Mouse (Mus musculus) layer of hippocampus, postnatal 25 days (tissue): ENCODE measurements around the gene Olfr1441. TPM values are rescaled to one million over a fixed set of nuclear protein-coding genes. Genes with fewer than 3 reads are reported as not detected.

Experiments used
- DNase-seq, 2 experiments: peaks; one replicate each; pipeline ENCODE4 v3.0.0; 2022; ENCODE audit warnings: mixed read lengths in 2 of 2, low spot score in 1 of 2; ENCODE audit errors: extremely low spot score in 1 of 2
- total RNA-seq, 2 experiments: library from RNA; stranded (reverse); gene quantifications; 2 replicates each; pipeline ENCODE4 v1.2.3; 2021

Gene Olfr1441
- not detected for total RNA-seq

- no peak for DNase-seq
Measured at GRCm38 (mm10) chr19:12417361-12417760, at the start of gene Olfr1441. TSS of gene Olfr1441 (plus strand) at chr19:12417433.

DNA sequence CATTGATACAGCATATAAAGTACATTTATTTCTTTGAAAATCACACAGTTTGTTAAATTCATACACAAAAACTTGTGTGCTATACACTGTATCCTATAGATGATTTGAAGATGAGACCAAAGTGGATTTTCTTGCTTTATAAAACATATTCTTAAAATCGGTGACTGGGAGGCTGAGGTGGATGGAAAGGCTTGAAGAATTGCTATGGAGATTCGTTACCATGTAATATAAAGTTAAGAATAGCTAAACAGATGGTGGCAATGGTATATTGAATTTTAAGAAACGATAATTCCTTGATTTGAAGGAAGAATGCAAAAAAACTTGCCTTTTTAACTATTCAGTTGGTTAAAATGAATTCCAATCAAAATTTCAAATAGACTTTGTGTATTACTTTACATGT lies 44.2 kb upstream of the Olfr1441 start:
- DNase-seq, result no peak

GRCm38 (mm10) chr19:12374465-12375025 lies 42.7 kb upstream of the Olfr1441 start:
- peak; percentile 40 to 42 for DNase-seq

DNA sequence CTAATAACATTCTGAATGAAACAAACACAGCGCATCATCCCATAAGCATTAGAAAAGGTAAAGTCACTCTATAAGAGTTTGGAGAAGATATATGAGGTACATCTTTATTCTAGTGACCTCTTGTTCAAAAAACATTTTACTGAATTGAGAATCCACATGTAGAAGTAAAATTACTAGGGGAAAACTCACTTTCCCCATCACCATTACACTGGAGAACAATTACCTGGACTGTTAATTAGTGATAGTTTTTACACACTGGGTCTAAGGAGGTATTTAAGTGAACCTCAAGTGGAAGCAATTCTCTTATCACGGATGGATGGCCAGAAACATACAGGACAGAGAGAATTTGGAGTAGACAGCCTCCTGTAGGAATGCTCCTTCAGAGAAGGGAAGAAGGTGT lies 30.3 kb upstream of the Olfr1441 start, which contains the start of gene Olfr1440:
Olfr1440 (plus strand) TSS at position 301 of the 400 bp plus-strand sequence.
- DNase-seq, result no peak

GRCm38 (mm10) chr19:12413737-12414136 lies 3.5 kb upstream of the Olfr1441 start:
- no peak for DNase-seq

- no peak for DNase-seq
Measured at GRCm38 (mm10) chr19:12418312-12418711, 1.1 kb downstream of the Olfr1441 start.

DNA sequence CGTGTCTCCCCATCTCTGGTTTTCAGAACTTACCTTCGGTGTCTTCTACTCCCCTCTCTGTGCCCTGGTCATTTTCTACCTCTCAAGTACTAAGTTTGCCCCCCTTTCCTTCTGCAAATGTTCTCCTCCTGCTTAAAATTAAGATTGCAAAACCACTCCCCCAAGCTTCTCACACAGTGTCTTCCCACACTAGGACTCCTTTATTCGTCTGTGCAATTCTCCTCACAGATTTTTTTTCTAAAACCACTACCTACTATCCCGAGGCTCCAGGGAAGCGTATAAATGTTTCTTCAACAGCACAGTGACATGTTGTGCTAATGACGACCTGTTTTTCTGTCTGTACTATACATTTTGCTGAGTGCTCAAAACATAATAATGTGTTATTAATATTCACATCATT lies 3.3 kb downstream of the Olfr1441 start:
- DNase-seq, result no peak

DNA sequence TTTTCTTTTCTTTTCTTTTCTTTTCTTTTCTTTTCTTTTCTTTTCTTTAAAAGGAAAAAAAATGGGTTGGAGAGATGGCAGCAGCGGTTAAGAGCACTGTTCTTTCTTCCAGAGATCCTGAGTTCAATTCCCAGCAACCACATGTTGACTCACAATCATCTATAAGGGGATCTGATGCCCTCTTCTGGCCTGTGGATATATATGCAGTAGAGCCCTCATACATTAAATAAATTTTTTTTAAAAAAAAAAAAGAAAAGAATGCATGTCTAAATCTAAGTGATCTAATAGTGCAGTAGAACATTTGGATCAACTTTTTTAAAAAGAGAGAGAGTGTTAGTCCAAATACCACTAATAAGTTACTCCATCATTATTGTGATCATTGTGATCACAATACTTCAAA lies 4.4 kb downstream of the Olfr1441 start:
- DNase-seq, result no peak

DNA sequence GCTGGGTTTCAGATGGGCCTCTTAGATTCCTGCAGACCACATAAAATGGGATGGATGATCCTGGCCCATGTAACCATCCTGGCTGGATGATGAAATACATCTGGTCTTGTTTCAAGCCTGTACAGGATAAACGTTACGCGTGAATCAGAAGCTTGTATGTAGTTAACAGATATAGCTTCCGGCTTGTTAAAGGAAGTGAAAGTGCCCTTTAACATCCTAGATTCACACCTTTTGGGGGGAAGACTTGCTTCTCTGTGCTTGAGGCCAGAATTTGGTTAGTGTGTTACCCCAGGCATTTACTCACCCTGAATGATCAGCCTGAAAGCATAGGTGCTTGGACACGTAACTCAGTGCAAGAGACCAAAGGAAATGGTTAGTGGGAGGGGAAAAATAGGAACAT lies 9.9 kb downstream of the Olfr1441 start:
- DNase-seq, result no peak

- DNase-seq, result no peak
Measured at GRCm38 (mm10) chr19:12427605-12428004, 10.4 kb downstream of the Olfr1441 start, which contains the start of gene Pfpl. TSS of gene Pfpl (plus strand) at chr19:12427905.

DNA sequence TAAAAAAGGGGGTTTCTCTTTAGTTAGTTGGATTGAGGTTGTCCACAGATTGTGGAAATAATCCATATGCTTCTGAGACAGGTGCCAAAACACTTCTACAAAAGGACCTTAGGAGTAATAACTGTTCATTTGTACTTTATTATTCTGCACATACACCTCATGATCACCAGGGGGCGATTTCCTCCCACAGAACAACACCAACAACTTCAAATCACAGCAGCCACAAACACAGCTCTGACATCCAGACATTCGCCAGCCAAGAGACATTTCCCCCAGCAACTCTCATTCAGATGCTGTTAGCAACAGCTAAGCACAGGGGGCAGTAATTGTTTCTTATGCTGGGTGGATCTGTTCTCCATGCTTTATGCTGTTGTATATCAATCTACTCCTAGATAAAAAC lies 15.8 kb downstream of the Olfr1441 start:
- DNase-seq, result no peak

GRCm38 (mm10) chr19:12435011-12435416 lies 17.8 kb downstream of the Olfr1441 start:
- no peak for DNase-seq

DNA sequence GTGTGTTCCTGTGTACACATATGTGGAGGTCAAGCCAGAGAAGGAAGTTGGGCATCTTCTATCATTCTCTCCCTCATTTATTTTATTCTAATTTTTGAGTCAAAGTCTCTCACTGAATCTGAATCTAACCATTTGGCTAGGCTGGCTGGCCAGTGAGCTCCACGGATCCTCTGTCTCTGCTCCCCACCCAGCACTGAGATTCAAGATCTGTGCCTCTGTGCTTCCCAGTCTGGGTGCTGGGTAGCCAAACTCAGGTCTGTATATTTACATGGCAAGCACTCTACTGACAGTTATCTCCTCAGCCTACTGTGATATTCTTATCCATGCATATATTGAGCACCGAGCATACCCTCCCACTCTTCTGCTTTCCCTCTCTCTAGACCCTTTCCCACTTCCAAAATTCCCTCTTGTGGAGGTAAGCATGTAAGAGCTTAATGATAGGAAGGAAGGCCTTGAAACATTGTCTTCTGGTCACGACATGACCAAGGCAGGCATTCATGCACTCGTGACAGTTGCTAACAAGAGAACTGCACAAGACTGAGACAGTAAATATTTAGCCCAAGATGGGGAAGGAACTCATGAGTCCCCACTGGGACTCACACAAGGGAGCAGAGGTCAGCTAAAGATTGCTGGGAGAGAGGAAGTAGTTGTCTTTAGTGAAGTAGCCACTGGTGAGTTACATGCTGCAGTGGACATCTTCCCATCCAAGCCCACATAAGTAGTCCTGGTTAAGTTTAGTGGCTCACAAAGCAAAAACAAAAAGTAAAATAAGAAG lies 18.7 kb downstream of the Olfr1441 start:
- no peak for DNase-seq

DNA sequence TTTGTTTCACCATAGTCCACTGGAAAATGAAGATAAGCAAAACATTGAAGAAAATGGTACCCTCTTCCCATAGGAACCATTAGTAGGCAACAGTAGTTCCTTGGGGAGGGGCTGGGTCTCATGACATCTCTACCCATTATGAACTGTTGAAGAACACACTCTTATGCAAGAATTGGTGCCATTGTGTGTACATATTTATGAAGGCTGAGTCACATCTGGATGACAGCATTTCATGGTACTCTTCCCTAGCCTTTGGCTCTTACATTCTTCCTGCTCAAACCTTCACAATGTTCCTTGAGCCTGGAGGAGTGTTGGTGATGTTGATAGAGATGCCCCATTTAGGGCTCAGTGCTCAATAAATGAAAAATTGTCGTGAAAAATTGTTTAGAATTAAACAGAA lies 22.3 kb downstream of the Olfr1441 start:
- no peak for DNase-seq

GRCm38 (mm10) chr19:12440103-12440725 lies 23.0 kb downstream of the Olfr1441 start:
- no peak for DNase-seq

DNA sequence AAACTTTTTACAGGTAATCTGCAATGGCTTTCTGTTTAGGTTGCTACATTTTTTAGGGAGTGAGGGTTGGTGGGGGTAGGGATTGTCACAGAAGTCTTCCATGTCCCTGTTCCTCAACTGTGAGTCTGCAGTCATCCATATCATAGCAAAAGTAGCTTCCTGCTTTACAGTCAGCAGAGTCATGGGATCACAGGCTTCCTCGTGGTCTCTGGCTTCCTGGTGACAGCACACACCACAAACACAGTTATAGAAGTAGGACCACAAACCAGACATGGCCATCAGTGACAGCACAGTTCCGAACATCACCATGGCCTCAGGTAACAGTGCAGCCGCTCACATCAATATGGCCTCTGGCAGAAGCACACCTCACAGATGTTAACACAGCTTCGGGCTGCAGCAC lies 25.3 kb downstream of the Olfr1441 start:
- no peak for DNase-seq

DNA sequence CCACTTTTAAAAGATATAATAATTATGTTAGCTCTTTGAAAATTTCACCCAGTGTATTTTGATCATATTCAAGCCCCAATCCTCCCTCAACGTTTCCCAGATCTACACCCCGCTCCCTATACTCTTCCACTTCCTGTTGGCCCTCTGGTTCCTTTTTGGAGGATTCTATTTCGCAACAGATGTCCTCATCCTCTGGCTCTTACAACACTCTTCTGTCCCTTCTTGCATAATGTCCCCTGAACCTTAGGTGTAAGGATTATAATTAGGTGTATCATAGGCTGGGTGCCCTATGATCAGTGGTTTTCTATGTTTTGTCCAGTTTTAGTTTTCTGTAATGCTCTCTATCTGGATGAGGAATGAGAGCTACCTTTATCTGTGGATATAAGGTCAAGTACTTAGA lies 27.8 kb downstream of the Olfr1441 start:
- DNase-seq, result no peak

DNA sequence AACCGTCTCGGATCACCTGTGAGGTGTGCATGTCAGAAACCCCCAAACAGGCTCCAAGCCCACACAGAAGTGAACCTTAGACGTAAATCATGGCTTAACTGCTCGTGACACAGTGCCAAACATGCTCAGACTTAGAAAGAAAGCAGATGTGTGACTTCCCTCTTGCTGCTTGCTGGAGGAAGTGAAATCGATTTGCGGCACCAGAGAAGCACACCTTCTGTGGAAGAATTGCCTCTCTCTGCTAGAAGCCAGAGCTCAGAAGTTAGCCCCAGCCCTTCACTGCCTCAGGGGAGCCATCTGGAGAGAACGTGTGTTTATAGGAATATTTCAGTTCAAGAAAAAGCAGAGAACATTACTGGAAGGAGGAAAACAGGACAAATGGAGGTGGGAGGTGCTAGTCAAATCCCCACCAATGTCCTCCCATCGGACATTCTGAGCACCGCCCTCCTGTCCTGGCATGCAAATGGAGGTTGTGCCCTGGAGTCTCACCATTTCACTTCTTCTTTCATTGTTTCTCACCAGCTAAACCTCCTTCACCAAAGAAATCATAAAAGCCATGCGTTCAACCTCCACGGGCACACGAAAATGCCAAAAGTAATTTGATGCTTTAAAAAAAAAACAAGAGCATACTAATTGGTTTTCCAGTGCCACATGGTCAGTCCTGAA lies 40.3 kb downstream of the Olfr1441 start:
- no peak for DNase-seq

DNA sequence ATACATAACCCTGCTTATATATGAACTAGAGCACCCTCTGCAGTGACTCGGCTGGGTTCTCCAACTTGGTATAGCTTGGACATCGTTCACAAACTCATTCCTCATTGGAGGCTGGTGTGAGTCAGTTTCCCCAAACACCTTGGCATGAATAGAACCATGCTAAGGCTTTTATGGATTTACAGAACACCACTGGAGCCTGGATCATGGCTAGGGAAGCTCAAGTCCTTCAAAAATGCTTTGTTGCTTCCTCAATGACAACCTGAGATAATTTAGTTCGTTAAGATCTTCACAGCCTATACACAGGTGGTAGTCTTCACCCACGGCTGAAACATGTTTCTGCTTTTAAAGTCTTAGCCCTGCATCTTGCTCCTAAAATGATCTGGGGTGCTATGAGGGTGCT lies 42.3 kb downstream of the Olfr1441 start:
- no peak for DNase-seq

DNA sequence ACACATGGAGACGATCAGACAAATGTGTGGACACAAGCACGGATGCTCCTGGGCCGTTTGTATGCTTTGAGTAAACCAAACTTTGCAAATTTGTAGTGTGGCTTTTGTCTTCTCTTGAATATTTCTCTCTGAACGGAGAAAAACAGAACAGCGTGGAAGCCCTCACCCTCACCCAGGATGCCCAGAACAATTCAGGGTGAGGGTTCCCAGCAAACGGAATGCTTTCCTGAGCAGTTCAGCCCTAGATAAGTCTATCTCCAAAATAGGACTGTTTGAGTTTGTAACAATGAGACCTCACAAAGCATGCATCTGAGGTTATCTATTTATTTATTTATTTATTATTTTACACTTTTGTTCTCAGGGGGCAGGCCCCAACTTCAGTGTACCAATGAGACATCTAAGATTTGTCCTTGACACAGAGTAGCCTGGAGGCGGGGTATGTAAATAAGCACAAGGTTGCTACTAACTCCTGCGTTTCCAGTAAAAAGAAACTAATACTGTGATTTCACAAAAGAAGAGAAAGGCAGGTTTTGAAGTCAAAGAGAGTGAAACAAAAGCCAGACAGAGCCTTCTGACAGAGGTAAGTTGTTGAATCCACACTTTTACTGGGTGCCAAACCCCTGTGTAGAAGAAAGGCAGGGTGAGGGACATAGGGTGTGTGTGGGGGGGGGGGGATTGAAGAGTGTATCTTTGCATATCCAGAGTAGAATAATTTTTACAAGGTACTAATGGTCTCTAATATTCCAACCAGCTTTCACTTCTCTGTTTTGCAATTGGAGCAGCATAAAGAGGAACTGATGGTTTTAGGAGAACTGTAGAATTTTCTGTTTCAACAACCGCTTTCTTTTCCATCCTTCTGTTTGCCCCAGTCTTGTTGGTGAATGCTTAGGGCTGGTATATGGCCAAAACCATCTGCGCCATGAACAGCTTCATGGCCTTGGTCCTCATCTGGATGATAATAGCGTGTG lies 43.3 kb downstream of the Olfr1441 start, which contains the start of gene Mpeg1:
Mpeg1 (plus strand) TSS at position 498 of the 968 bp plus-strand sequence.
- no peak for DNase-seq
